1 mouse cellular context compared by ENCODE assay signal in genomic region chr16:20724338-20724748, GRCm38 (mm10).
A peak's percentile ranks its signal among the peaks of the same experiment; 100 is the strongest.
TF ChIP-seq lines count a peak whose summit lies in the region.

No protein-coding gene starts in this region.

TF ChIP-seq in CH12.LX, 34 proteins besides CTCF, POLR2A, EP300 and RAD21 (continued from another document):
- TF ChIP-seq SMC3 (IDR thresholded peaks at IDR 0.05; ENCODE audit: low read depth, low read length) (peak; percentile 76), UBTF (IDR thresholded peaks at IDR 0.05; ENCODE audit: low read depth, low read length) (no peak), TBP (conservative IDR thresholded peaks at IDR 0.05; ENCODE audit: low read depth, low read length) (no peak), JUN (IDR thresholded peaks at IDR 0.05; ENCODE audit: insufficient read depth, low read depth, low read length) (no peak), ZKSCAN1 (IDR thresholded peaks at IDR 0.05; ENCODE audit: borderline replicate concordance, low read depth, low read length) (no peak), TCF12 (IDR thresholded peaks at IDR 0.05; ENCODE audit: low read depth, low read length) (no peak), MYC (IDR thresholded peaks at IDR 0.05; ENCODE audit: low read depth, low read length) (no peak), BHLHE40 (IDR thresholded peaks at IDR 0.05; ENCODE audit: low read depth, low read length) (no peak), NELFE (IDR thresholded peaks at IDR 0.05; ENCODE audit: low read depth, low read length) (no peak; the same call in 1 of the 2 replicates), ZMIZ1 (IDR thresholded peaks at IDR 0.05; ENCODE audit: low read depth, low read length) (no peak), ELF1 (IDR thresholded peaks at IDR 0.05; ENCODE audit: low read depth, low read length) (peak; percentile 62), NRF1 (IDR thresholded peaks at IDR 0.05; ENCODE audit: low read depth, low read length) (no peak), ZC3H11A (IDR thresholded peaks at IDR 0.05; ENCODE audit: low read depth, low read length) (peak; percentile 53; the same call in 1 of the 2 replicates)
